28 mouse cellular contexts compared by ENCODE assay signal in the genomic region with DNA sequence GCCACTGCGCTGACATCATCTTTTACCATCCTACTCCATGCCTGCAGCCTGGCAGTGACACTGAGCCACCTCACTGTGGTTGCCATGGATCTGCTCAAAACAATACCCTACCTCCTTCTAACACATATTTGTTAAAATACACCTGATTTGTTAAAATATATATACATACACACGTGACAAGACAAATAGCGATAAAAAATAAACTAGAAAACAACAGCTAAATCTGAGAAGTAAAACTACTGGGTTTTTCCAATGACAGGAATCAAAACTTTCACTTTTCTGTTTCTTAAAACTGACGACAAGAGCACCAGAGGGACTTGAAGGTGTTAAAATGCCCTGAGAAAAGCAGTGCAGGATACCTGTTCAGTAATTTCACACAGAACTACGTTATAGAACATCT. TPM values are rescaled to one million over a fixed set of nuclear protein-coding genes. Genes with fewer than 3 reads are reported as not detected.
"Had no signal": no experiment of that assay in that cellular context is flagged by ENCODE, and none has a peak within 500 bp of the region (broad histone marks: within the 10 kb centered on the region; RNA-seq: fewer than 3 reads in every experiment).

No protein-coding gene starts in this region.

- H3K36me3 ChIP-seq: heart, embryonic 10.5 days; limb, embryonic 15.5 days; liver, embryonic 12.5 days had no signal

- H3K4me3 ChIP-seq: gastrocnemius, adult 2 months; heart, embryonic 10.5 days; heart, embryonic 12.5 days; hindbrain, embryonic 10.5 days; hindbrain, embryonic 12.5 days; limb, embryonic 13.5 days; limb, embryonic 15.5 days; liver, embryonic 12.5 days had no signal

- DNase-seq: gastrocnemius, adult 2 months; gastrocnemius, postnatal 10 days; gastrocnemius, postnatal 25 days; heart, adult 18-20 months; heart, postnatal 10 days; heart, postnatal 4 days; kidney, adult 18-20 months; kidney, adult 8-10 months; kidney, postnatal 14 days; kidney, postnatal 36 days; layer of hippocampus, adult 9-11 months; layer of hippocampus, postnatal 36 days; left cerebral cortex, postnatal 4 days had no signal

- H3K27ac ChIP-seq: gastrocnemius, adult 2 months; heart, embryonic 10.5 days; hindbrain, embryonic 10.5 days; hindbrain, embryonic 12.5 days; hindbrain, embryonic 14.5 days; kidney, postnatal 0 days; limb, embryonic 13.5 days; limb, embryonic 15.5 days; liver, embryonic 12.5 days; liver, embryonic 14.5 days had no signal

- H3K9ac ChIP-seq: heart, embryonic 12.5 days; hindbrain, embryonic 12.5 days; hindbrain, embryonic 14.5 days; limb, embryonic 13.5 days; limb, embryonic 15.5 days; liver, embryonic 12.5 days; liver, embryonic 14.5 days had no signal

- H3K4me1 ChIP-seq: heart, embryonic 10.5 days; heart, embryonic 12.5 days; hindbrain, embryonic 10.5 days; hindbrain, embryonic 12.5 days; limb, embryonic 13.5 days; limb, embryonic 15.5 days; liver, embryonic 12.5 days had no signal

- H3K27me3 ChIP-seq: heart, embryonic 12.5 days; hindbrain, embryonic 12.5 days; limb, embryonic 13.5 days; limb, embryonic 15.5 days; liver, embryonic 12.5 days had no signal

- H3K4me2 ChIP-seq: heart, embryonic 12.5 days; hindbrain, embryonic 12.5 days; hindbrain, embryonic 14.5 days; limb, embryonic 13.5 days; limb, embryonic 15.5 days; liver, embryonic 12.5 days had no signal

- ATAC-seq: hindbrain, embryonic 16.5 days; intestine, postnatal 0 days; liver, embryonic 12.5 days had no signal

- H3K9me3 ChIP-seq: heart, embryonic 10.5 days; heart, embryonic 12.5 days; hindbrain, embryonic 10.5 days; hindbrain, embryonic 12.5 days; limb, embryonic 13.5 days; limb, embryonic 15.5 days; liver, embryonic 12.5 days had no signal

RNA-seq across cellular contexts. Expression of a gene that starts 23.6 kb away (rescaled TPM):
- total RNA-seq: layer of hippocampus, adult 18-20 months; layer of hippocampus, postnatal 36 days; left cerebral cortex, adult 18-20 months; left cerebral cortex, postnatal 25 days had no signal
